Mouse (Mus musculus) layer of hippocampus, adult 6 months (tissue): Measurements from ENCODE around the gene Tex50. TPM values are rescaled to one million over a fixed set of nuclear protein-coding genes. Genes with fewer than 3 reads are reported as not detected.

ENCODE experiments used
- long read RNA-seq, 2 experiments: library from polyadenylated mRNA; unstranded; transcript quantifications; one replicate each; pipeline ENCODE4 v2.0.0; 2019 to 2020
- polyA plus RNA-seq: library from polyadenylated mRNA; unstranded; fragments of <200 nt; fragmentation: Nextera tagmentation; gene quantifications from 2 replicates; pipeline ENCODE4 v1.2.3, GENCODE M21; 2021

Tex50 gene
- not detected in 2 replicates for polyA plus RNA-seq
- long read RNA-seq, experiment 1, result 0 reads
- long read RNA-seq, experiment 2, partial matches to known transcripts, result 0 of 1 reads
- long read RNA-seq, experiment 2, other reads (novel, unspliced or antisense), result 1 of 1 reads

DNA sequence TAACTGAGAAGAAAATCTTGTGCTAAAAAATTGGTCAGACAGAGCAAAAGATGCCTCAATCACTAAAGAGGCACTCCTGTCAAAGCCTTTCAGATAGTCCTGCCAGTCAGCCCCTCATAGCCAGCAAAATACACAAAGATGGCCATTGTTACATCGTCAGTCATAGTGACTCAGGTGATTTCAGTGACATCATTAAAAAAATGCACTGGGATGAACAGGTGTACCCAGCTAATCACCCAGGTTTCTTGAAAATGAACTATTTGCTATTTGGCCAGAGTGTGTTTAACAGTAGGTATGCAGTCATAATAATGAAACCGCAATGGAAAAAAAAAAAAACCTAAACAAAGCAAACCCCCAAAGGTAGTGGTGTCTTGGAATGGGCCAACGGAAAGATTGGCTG lies at the start of gene Tex50:
Gene Tex50, minus strand, starts transcription at position 101 of the 400 bp plus-strand sequence.

DNA sequence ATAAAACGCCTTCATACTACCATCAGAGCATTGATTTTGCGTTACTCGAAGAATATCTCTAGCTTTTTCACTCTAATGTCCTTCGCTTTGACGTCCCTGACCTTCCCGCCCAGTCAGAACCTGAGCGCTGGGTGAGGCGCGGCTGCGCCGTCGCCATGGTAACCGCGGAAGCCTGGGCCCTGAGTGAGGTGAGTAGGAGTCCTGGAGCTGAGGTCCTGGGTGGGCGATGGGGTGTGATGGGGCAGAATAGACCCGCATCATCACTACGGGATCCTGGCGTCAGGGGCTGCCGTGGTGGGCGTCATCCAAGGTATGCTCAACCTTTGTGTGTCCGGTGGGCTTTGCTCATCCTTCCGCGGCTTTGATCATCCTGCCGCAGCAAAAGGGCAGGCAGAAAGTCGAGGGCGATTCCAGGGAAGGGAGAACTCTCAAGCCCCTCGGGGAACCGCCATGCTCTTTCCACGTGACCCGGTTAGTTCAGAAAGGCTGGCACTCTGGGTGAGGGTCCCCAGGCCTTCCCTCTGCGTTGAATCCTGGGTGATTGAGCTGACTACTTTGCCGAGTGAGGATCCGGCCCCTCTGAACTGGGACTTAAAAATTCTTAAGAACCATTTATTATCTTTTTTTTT lies 16.5 kb downstream of the Tex50 start, which contains the start of gene Ankrd45:
Gene Ankrd45, plus strand, starts transcription at position 161 of the 629 bp plus-strand sequence.

DNA sequence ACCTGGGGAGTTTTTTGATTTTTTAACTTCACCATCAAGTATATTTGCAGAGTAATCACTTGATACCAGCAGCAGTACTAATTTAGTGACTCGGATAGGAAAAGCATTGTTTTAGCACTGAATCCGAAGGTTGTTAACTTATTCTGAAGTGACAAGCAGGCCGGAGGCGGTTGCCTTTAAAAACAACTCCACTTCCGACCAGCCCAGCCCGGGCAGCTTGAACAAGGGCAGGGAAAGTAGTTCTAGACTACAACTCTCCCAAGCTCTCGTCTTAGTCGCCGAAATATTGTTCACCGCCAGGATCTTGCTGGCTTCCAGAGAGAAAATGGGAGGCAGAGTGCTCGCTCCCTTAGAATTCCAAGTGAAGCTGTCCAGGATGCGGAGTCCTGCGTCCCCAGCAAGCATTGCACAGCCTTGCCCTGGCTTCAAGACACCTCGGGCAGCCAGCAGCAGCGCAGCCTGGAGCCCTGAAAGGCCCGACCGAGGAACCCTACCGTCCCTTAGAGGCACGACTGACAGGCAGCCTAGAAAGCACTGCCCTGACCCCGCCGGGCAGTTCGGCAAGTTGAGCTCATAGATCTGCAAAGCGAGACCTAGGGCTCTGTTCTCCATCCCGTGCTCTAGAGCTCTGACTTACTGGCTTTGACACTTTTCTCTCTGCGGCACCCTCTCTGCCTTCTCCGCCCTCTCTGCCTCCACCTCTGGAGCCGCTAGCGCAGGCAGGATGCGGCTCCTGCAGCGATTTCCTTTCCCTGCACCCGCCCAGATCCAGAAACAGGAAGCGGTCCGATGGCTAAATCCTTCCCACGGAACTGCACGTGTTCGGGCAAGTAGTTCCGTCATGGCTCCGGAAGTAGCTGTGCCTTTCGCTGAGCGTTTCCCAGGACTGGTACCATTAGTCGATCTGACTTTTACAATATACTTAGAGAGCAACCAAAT lies 28.1 kb downstream of the Tex50 start, which contains the start of gene Klhl20:
Gene Klhl20, minus strand, starts transcription at position 786 of the 939 bp plus-strand sequence.

Other genes starting within 250 kb of the Tex50 start
- 0.24 and 0.25 TPM in 2 replicates for gene Serpinc1, start 180.7 kb downstream of the Tex50 start, polyA plus RNA-seq
- 0.85 and 1.6 TPM in 2 replicates for gene Zbtb37, start 124.5 kb downstream of the Tex50 start, polyA plus RNA-seq
- 27.6 and 32.6 TPM in 2 replicates for gene Dars2, start 88.7 kb downstream of the Tex50 start, polyA plus RNA-seq
- gene Cenpl, start 88.6 kb downstream of the Tex50 start, polyA plus RNA-seq, result 1.1 and 1.2 TPM in 2 replicates
- 3.3 and 3.8 TPM in 2 replicates for gene Klhl20, start 27.8 kb downstream of the Tex50 start, polyA plus RNA-seq
- gene Ankrd45, start 16.6 kb downstream of the Tex50 start, polyA plus RNA-seq, result 17.1 and 19.0 TPM in 2 replicates
- 1,195 and 1,249 TPM in 2 replicates for gene Prdx6, start 91.9 kb upstream of the Tex50 start, polyA plus RNA-seq
- not detected in 2 replicates for gene Tnfsf4, start 236.1 kb upstream of the Tex50 start, polyA plus RNA-seq